Mouse (Mus musculus) midbrain, embryonic 12.5 days (tissue): ENCODE measurements around the gene 3100002H09Rik. TPM values are rescaled to one million over a fixed set of nuclear protein-coding genes. Genes with fewer than 3 reads are reported as not detected.

Experiments used
- ATAC-seq: fragments of 200-750 bp; cut with Nextera tagmentation; 2 replicates; pipeline ENCODE4 v1.8.0; 2017; ENCODE audit warnings: low read depth, moderate TSS enrichment, moderate library complexity; ENCODE audit not compliant: low FRiP score
- H3K27ac ChIP-seq: fragments of 300-500 bp; sonication (generic); replicated peaks from 2 replicates; pipeline ENCODE4 v1.5.1; 2016; ENCODE audit warnings: mild to moderate bottlenecking
- H3K27me3 ChIP-seq: fragments of 300-500 bp; sonication (generic); 2 replicates; pipeline ENCODE4 v1.6.1; 2016; ENCODE audit warnings: mild to moderate bottlenecking
- H3K36me3 ChIP-seq: fragments of 300-500 bp; sonication (generic); 2 replicates; pipeline ENCODE4 v1.6.1; 2016
- H3K4me1 ChIP-seq: fragments of 300-500 bp; sonication (generic); 2 replicates; pipeline ENCODE4 v1.6.1; 2016
- H3K4me2 ChIP-seq: fragments of 300-500 bp; sonication (generic); replicated peaks from 2 replicates; pipeline ENCODE4 v1.6.1; 2016; ENCODE audit warnings: mild to moderate bottlenecking, moderate library complexity
- H3K4me3 ChIP-seq: fragments of 300-500 bp; sonication (generic); 2 replicates; pipeline ENCODE4 v1.5.1; 2016; ENCODE audit warnings: mild to moderate bottlenecking
- H3K9ac ChIP-seq: fragments of 300-500 bp; sonication (generic); replicated peaks from 2 replicates; pipeline ENCODE4 v1.6.1; 2016; ENCODE audit warnings: mild to moderate bottlenecking, moderate library complexity
- H3K9me3 ChIP-seq: fragments of 300-500 bp; sonication (generic); 2 replicates; pipeline ENCODE4 v1.6.1; 2016; ENCODE audit warnings: mild to moderate bottlenecking
- WGBS: fragments of 180-500 bp; shearing (Covaris S2); methylation state at CpG from one replicate; pipeline ENCODE4 v1.1.7; 2016; 5-methylcytosine and 5-hydroxymethylcytosine counted together
- polyA plus RNA-seq: library from polyadenylated mRNA; unstranded; fragments of >200 nt; fragmentation: Nextera tagmentation; extraction: Ambion mirVana; gene quantifications from 2 replicates; pipeline ENCODE4 v1.2.1, GENCODE M21; 2016

Gene 3100002H09Rik
- polyA plus RNA-seq, 1 experiment from 2014 or later, result 1.6 TPM

GRCm38 (mm10) chr4:124614189-124614588 lies 3.6 kb upstream of the 3100002H09Rik start:
- peaks cover 36% of the 10 kb centered on the region for H3K4me1 ChIP-seq
- H3K27ac ChIP-seq, result no peak overlapping the region
- H3K4me3 ChIP-seq, result no peak overlapping the region
- no peaks in the 10 kb centered on the region for H3K9me3 ChIP-seq
- H3K27me3 ChIP-seq, result 0 out of 2 replicates have a peak, but pooled peaks cover 12% of the 10 kb centered on the region
- 0% methylated on average over 1 of the region's 1 CpGs for WGBS
- no peaks in the 10 kb centered on the region for H3K36me3 ChIP-seq
- no peak overlapping the region for H3K4me2 ChIP-seq
- H3K9ac ChIP-seq, result no peak overlapping the region
- no peak for ATAC-seq

- no peak overlapping the region for H3K27ac ChIP-seq
- H3K4me2 ChIP-seq, result no peak overlapping the region
- no peak for ATAC-seq
- no peaks in the 10 kb centered on the region for H3K36me3 ChIP-seq
- H3K4me3 ChIP-seq, result no peak overlapping the region
- H3K4me1 ChIP-seq, result peaks cover 22% of the 10 kb centered on the region
- no peaks in the 10 kb centered on the region for H3K9me3 ChIP-seq
- H3K9ac ChIP-seq, result no peak overlapping the region
- H3K27me3 ChIP-seq, result 0 out of 2 replicates have a peak, but pooled peaks cover 12% of the 10 kb centered on the region
- WGBS, result 84% methylated on average over 4 of the region's 4 CpGs
These were observed 1.2 kb upstream of the 3100002H09Rik start for GRCm38 (mm10) chr4:124611768-124612167.

- no peaks in the 10 kb centered on the region for H3K36me3 ChIP-seq
- no peaks in the 10 kb centered on the region for H3K9me3 ChIP-seq
- no peak overlapping the region for H3K9ac ChIP-seq
- ATAC-seq, result no peak
- H3K4me2 ChIP-seq, result no peak overlapping the region
- H3K27me3 ChIP-seq, result peaks cover 24% of the 10 kb centered on the region; the same call in 1 of the 2 replicates
- WGBS, result 75% methylated on average over 2 of the region's 2 CpGs
- no peak overlapping the region for H3K4me3 ChIP-seq
- H3K27ac ChIP-seq, result no peak overlapping the region
- H3K4me1 ChIP-seq, result peaks cover 6% of the 10 kb centered on the region
These were observed 537 bp downstream of the 3100002H09Rik start for GRCm38 (mm10) chr4:124610066-124610465.

- Histone ChIP-seq H3K36me3 (no peaks in the 10 kb centered on the region), H3K9me3 (no peaks in the 10 kb centered on the region), H3K9ac (no peak overlapping the region), H3K4me3 (no peak overlapping the region), H3K27ac (no peak overlapping the region), H3K4me1 (peaks cover 4% of the 10 kb centered on the region; the same call in 1 of the 2 replicates), H3K27me3 (peaks cover 33% of the 10 kb centered on the region), H3K4me2 (no peak overlapping the region)
- 74% methylated on average over 8 of the region's 8 CpGs for WGBS
- no peak for ATAC-seq
These were observed 3.4 kb downstream of the 3100002H09Rik start for GRCm38 (mm10) chr4:124607166-124607565.

- Histone ChIP-seq H3K27me3 (peaks cover 33% of the 10 kb centered on the region), H3K4me3 (no peak overlapping the region), H3K4me1 (peaks cover 4% of the 10 kb centered on the region; the same call in 1 of the 2 replicates), H3K9ac (no peak overlapping the region), H3K4me2 (no peak overlapping the region), H3K27ac (no peak overlapping the region), H3K36me3 (no peaks in the 10 kb centered on the region), H3K9me3 (no peaks in the 10 kb centered on the region)
- 0 out of 2 replicates have a peak, but pooled peaks have one; percentile 16 for ATAC-seq
- WGBS, result 90% methylated on average over 3 of the region's 3 CpGs
These were observed 4.4 kb downstream of the 3100002H09Rik start for GRCm38 (mm10) chr4:124606180-124606579.

GRCm38 (mm10) chr4:124605255-124605654 lies 5.3 kb downstream of the 3100002H09Rik start:
- Histone ChIP-seq H3K27me3 (peaks cover 33% of the 10 kb centered on the region), H3K9me3 (no peaks in the 10 kb centered on the region), H3K4me3 (no peak overlapping the region), H3K4me1 (peaks cover 4% of the 10 kb centered on the region; the same call in 1 of the 2 replicates), H3K36me3 (no peaks in the 10 kb centered on the region), H3K4me2 (no peak overlapping the region), H3K9ac (no peak overlapping the region), H3K27ac (no peak overlapping the region)
- 65% methylated on average over 5 of the region's 5 CpGs for WGBS
- ATAC-seq, result no peak

- peaks cover 33% of the 10 kb centered on the region for H3K27me3 ChIP-seq
- WGBS, result 36% methylated on average over 9 of the region's 9 CpGs
- H3K36me3 ChIP-seq, result no peaks in the 10 kb centered on the region
- ATAC-seq, result no peak
- no peak overlapping the region for H3K4me2 ChIP-seq
- H3K4me3 ChIP-seq, result no peak overlapping the region
- H3K9ac ChIP-seq, result no peak overlapping the region
- no peak overlapping the region for H3K27ac ChIP-seq
- no peaks in the 10 kb centered on the region for H3K9me3 ChIP-seq
- peaks cover 4% of the 10 kb centered on the region; the same call in 1 of the 2 replicates for H3K4me1 ChIP-seq
These were observed 6.9 kb downstream of the 3100002H09Rik start for GRCm38 (mm10) chr4:124603712-124604111.

- Histone ChIP-seq H3K9me3 (no peaks in the 10 kb centered on the region), H3K4me1 (peaks cover 22% of the 10 kb centered on the region), H3K27me3 (peaks cover 17% of the 10 kb centered on the region; the same call in 1 of the 2 replicates), H3K9ac (no peak overlapping the region), H3K4me2 (no peak overlapping the region), H3K4me3 (no peak overlapping the region), H3K27ac (no peak overlapping the region), H3K36me3 (no peaks in the 10 kb centered on the region)
- WGBS, result 82% methylated on average over 9 of the region's 9 CpGs
- no peak for ATAC-seq
These were observed 14.7 kb downstream of the 3100002H09Rik start for GRCm38 (mm10) chr4:124595929-124596328.

GRCm38 (mm10) chr4:124594933-124595332 lies 15.7 kb downstream of the 3100002H09Rik start:
- no peaks in the 10 kb centered on the region for H3K36me3 ChIP-seq
- H3K4me1 ChIP-seq, result peaks cover 22% of the 10 kb centered on the region
- H3K27me3 ChIP-seq, result peaks cover 21% of the 10 kb centered on the region
- WGBS, result 49% methylated on average over 13 of the region's 13 CpGs
- H3K27ac ChIP-seq, result no peak overlapping the region
- no peak overlapping the region for H3K4me3 ChIP-seq
- no peak overlapping the region for H3K4me2 ChIP-seq
- H3K9ac ChIP-seq, result no peak overlapping the region
- no peaks in the 10 kb centered on the region for H3K9me3 ChIP-seq
- no peak for ATAC-seq

GRCm38 (mm10) chr4:124593691-124594090 lies 16.9 kb downstream of the 3100002H09Rik start:
- no peak for ATAC-seq
- Histone ChIP-seq H3K4me1 (peaks cover 22% of the 10 kb centered on the region), H3K9me3 (no peaks in the 10 kb centered on the region)

GRCm38 (mm10) chr4:124593210-124593609 lies 17.4 kb downstream of the 3100002H09Rik start:
- no peak overlapping the region for H3K27ac ChIP-seq
- peaks cover 22% of the 10 kb centered on the region for H3K4me1 ChIP-seq
- H3K9ac ChIP-seq, result no peak overlapping the region
- H3K27me3 ChIP-seq, result peaks cover 21% of the 10 kb centered on the region
- no peak for ATAC-seq
- no peak overlapping the region for H3K4me2 ChIP-seq
- no peaks in the 10 kb centered on the region for H3K9me3 ChIP-seq
- no peak overlapping the region for H3K4me3 ChIP-seq
- no peaks in the 10 kb centered on the region for H3K36me3 ChIP-seq

More at GRCm38 (mm10) chr4:124593691-124594090, 16.9 kb downstream of the 3100002H09Rik start:
- Histone ChIP-seq H3K4me3 (no peak overlapping the region), H3K4me2 (no peak overlapping the region), H3K36me3 (no peaks in the 10 kb centered on the region), H3K9ac (no peak overlapping the region), H3K27ac (no peak overlapping the region), H3K27me3 (peaks cover 21% of the 10 kb centered on the region)
- WGBS, result 71% methylated on average over 9 of the region's 9 CpGs

GRCm38 (mm10) chr4:124592241-124592640 lies 18.4 kb downstream of the 3100002H09Rik start:
- H3K27me3 ChIP-seq, result peaks cover 21% of the 10 kb centered on the region
- no peak overlapping the region for H3K4me3 ChIP-seq
- no peak overlapping the region for H3K4me2 ChIP-seq
- H3K9me3 ChIP-seq, result no peaks in the 10 kb centered on the region
- H3K27ac ChIP-seq, result no peak overlapping the region
- H3K4me1 ChIP-seq, result peaks cover 22% of the 10 kb centered on the region
- 87% methylated on average over 5 of the region's 5 CpGs for WGBS
- H3K36me3 ChIP-seq, result no peaks in the 10 kb centered on the region
- ATAC-seq, result no peak
- H3K9ac ChIP-seq, result no peak overlapping the region

- H3K27me3 ChIP-seq, result peaks cover 47% of the 10 kb centered on the region
- ATAC-seq, result no peak
- peaks cover 16% of the 10 kb centered on the region for H3K4me1 ChIP-seq
- H3K4me3 ChIP-seq, result no peak overlapping the region
- no peak overlapping the region for H3K27ac ChIP-seq
- H3K9me3 ChIP-seq, result peaks cover 3% of the 10 kb centered on the region; the same call in 1 of the 2 replicates
- H3K36me3 ChIP-seq, result no peaks in the 10 kb centered on the region
- WGBS, result 88% methylated on average over 7 of the region's 7 CpGs
- no peak overlapping the region for H3K9ac ChIP-seq
- H3K4me2 ChIP-seq, result no peak overlapping the region
These were observed 29.9 kb downstream of the 3100002H09Rik start for GRCm38 (mm10) chr4:124580695-124581094.
